In genomic region chr3:84271058-84271457, GRCm38 (mm10) we compare ENCODE assay signal across 10 mouse cellular contexts. TPM values are rescaled to one million over a fixed set of nuclear protein-coding genes. Genes with fewer than 3 reads are reported as not detected.
DNase-seq lines count a peak whose midpoint lies in the region; ATAC-seq and TF ChIP-seq lines count a peak whose summit lies in the region.
"Had no signal": no experiment of that assay in that cellular context is flagged by ENCODE, and none has a peak within 500 bp of the region (broad histone marks: within the 10 kb centered on the region; RNA-seq: fewer than 3 reads in every experiment).

No protein-coding gene starts in this region.

- TF ChIP-seq CTCF in gastrocnemius, adult 2 months (IDR thresholded peaks at IDR 0.05), result no peak

- peak overlapping the region; percentile 93 for H3K27ac ChIP-seq in kidney, embryonic 16.5 days (ENCODE audit: low read length)
- H3K27ac ChIP-seq in forebrain, embryonic 12.5 days, result 0 out of 2 replicates have a peak overlapping the region, but pooled peaks have one; percentile 46
- peak overlapping the region; percentile 29; the same call in 1 of the 2 replicates for H3K27ac ChIP-seq in neural tube, embryonic 12.5 days
- no peak overlapping the region for H3K27ac ChIP-seq in gastrocnemius, adult 2 months

- no peaks in the 10 kb centered on the region for H3K36me3 ChIP-seq in kidney, embryonic 16.5 days (ENCODE audit: insufficient read depth, low read length)
- no peaks in the 10 kb centered on the region for H3K36me3 ChIP-seq in forebrain, embryonic 12.5 days (replicated peaks)
- H3K36me3 ChIP-seq in neural tube, embryonic 12.5 days, result 0 out of 2 replicates have a peak, but pooled peaks cover 5% of the 10 kb centered on the region
- H3K36me3 ChIP-seq: heart, embryonic 12.5 days had no signal

- no peaks in the 10 kb centered on the region for H3K9me3 ChIP-seq in kidney, embryonic 16.5 days (ENCODE audit: low read length)
- H3K9me3 ChIP-seq in forebrain, embryonic 12.5 days, result no peaks in the 10 kb centered on the region
- no peaks in the 10 kb centered on the region for H3K9me3 ChIP-seq in neural tube, embryonic 12.5 days
- H3K9me3 ChIP-seq: heart, embryonic 12.5 days had no signal

- peaks cover 37% of the 10 kb centered on the region for H3K4me1 ChIP-seq in kidney, embryonic 16.5 days (ENCODE audit: insufficient read depth, low read length)
- H3K4me1 ChIP-seq in forebrain, embryonic 12.5 days, result peaks cover 41% of the 10 kb centered on the region
- H3K4me1 ChIP-seq in neural tube, embryonic 12.5 days, result peaks cover 46% of the 10 kb centered on the region

- ATAC-seq in kidney, embryonic 16.5 days (ENCODE audit: low FRiP score, low TSS enrichment), result peak; percentile 32
- ATAC-seq in forebrain, embryonic 12.5 days (ENCODE audit: low FRiP score), result peak; percentile 13
- ATAC-seq in neural tube, embryonic 12.5 days (ENCODE audit: low FRiP score, low read depth), result peak; percentile 38; the same call in 1 of the 2 replicates

- no peak overlapping the region for H3K4me3 ChIP-seq in kidney, embryonic 16.5 days (ENCODE audit: low read length)
- H3K4me3 ChIP-seq in forebrain, embryonic 12.5 days (replicated peaks), result no peak overlapping the region
- no peak overlapping the region for H3K4me3 ChIP-seq in neural tube, embryonic 12.5 days
- no peak overlapping the region for H3K4me3 ChIP-seq in gastrocnemius, adult 2 months

- WGBS in kidney, embryonic 16.5 days, result 37% methylated on average over 6 of the region's 6 CpGs
- WGBS in forebrain, embryonic 12.5 days, result 67% methylated on average over 6 of the region's 6 CpGs
- 48% methylated on average over 6 of the region's 6 CpGs for WGBS in neural tube, embryonic 12.5 days

- no peaks in the 10 kb centered on the region for H3K27me3 ChIP-seq in kidney, embryonic 16.5 days (ENCODE audit: insufficient read depth, low read length)
- H3K27me3 ChIP-seq in forebrain, embryonic 12.5 days, result peaks cover 5% of the 10 kb centered on the region; the same call in 1 of the 2 replicates
- H3K27me3 ChIP-seq in neural tube, embryonic 12.5 days (replicated peaks), result no peaks in the 10 kb centered on the region

- H3K9ac ChIP-seq in kidney, embryonic 16.5 days (replicated peaks; ENCODE audit: low read length), result no peak overlapping the region; the same call in 1 of the 2 replicates
- no peak overlapping the region for H3K9ac ChIP-seq in forebrain, embryonic 12.5 days
- H3K9ac ChIP-seq in neural tube, embryonic 12.5 days, result no peak overlapping the region
- H3K9ac ChIP-seq: heart, embryonic 12.5 days had no signal

- intact Hi-C loops in gastrocnemius, adult 2 months (cut with DNase I), result no loop called here

- H3K4me2 ChIP-seq in kidney, embryonic 16.5 days (replicated peaks; ENCODE audit: low read depth, low read length), result no peak overlapping the region
- no peak overlapping the region for H3K4me2 ChIP-seq in forebrain, embryonic 12.5 days
- H3K4me2 ChIP-seq in neural tube, embryonic 12.5 days (replicated peaks), result peak overlapping the region; percentile 52

- no peak for DNase-seq in kidney, adult 18-20 months
- peak; percentile 30 for DNase-seq in liver
- DNase-seq in gastrocnemius, adult 2 months, result no peak
- no peak for DNase-seq in urinary bladder, postnatal 14 days (ENCODE audit: low spot score)
- DNase-seq in testis, postnatal 10 days (ENCODE audit: low spot score), result no peak
- DNase-seq: cerebellum, postnatal 36 days had no signal

RNA-seq across cellular contexts. Expression of gene Trim2, which starts 35.6 kb away (rescaled TPM):
- polyA plus RNA-seq in kidney, embryonic 16.5 days (2015; fragmentation: Nextera tagmentation; extraction: Ambion mirVana), result 25.5 and 28.3 TPM in 2 replicates
- 107 and 110 TPM in 2 replicates for polyA plus RNA-seq in forebrain, embryonic 12.5 days (2016; fragmentation: Nextera tagmentation; extraction: Ambion mirVana)
- polyA plus RNA-seq in neural tube, embryonic 12.5 days (2016; fragmentation: Nextera tagmentation; extraction: Ambion mirVana), result 132 and 151 TPM in 2 replicates
- total RNA-seq in gastrocnemius, adult 2 months (2021), result 1 to 10 TPM; 1.2 to 2.0 TPM
